Mouse (Mus musculus): Measurements from ENCODE around the gene Gpalpp1. TPM values are rescaled to one million over a fixed set of nuclear protein-coding genes. Genes with fewer than 3 reads are reported as not detected.

The Gpalpp1 gene
- polyA plus RNA-seq, 1 experiment from 2014 or later, result 16.8 TPM

GRCm38 (mm10) chr14:76045767-76046166 is 64.8 kb downstream of the Gpalpp1 start:
- H3K27me3 ChIP-seq (ENCODE audit: low read depth, poor library complexity, severe bottlenecking), result no peaks in the 10 kb centered on the region
- 63% methylated on average over 1 of the region's 1 CpGs for WGBS
- H3K36me3 ChIP-seq, result no peaks in the 10 kb centered on the region
- H3K4me3 ChIP-seq, result no peak overlapping the region
- H3K9me3 ChIP-seq (replicated peaks), result no peaks in the 10 kb centered on the region
- H3K27ac ChIP-seq (replicated peaks), result no peak overlapping the region
- DNase-seq (ENCODE audit: low spot score), result no peak
- peaks cover 7% of the 10 kb centered on the region for H3K4me1 ChIP-seq

GRCm38 (mm10) chr14:76044164-76044557 is 66.4 kb downstream of the Gpalpp1 start:
- DNase-seq (ENCODE audit: low spot score), result no peak

GRCm38 (mm10) chr14:76043251-76044163 is 67.1 kb downstream of the Gpalpp1 start:
- 91% methylated on average over 14 of the region's 14 CpGs for WGBS
- H3K27ac ChIP-seq (replicated peaks), result no peak overlapping the region
- H3K27me3 ChIP-seq (ENCODE audit: low read depth, poor library complexity, severe bottlenecking), result no peaks in the 10 kb centered on the region
- no peaks in the 10 kb centered on the region for H3K9me3 ChIP-seq (replicated peaks)
- peaks cover 7% of the 10 kb centered on the region for H3K4me1 ChIP-seq
- DNase-seq (ENCODE audit: low spot score), result no peak
- no peaks in the 10 kb centered on the region for H3K36me3 ChIP-seq
- H3K4me3 ChIP-seq, result no peak overlapping the region

More at GRCm38 (mm10) chr14:76044164-76044557, 66.4 kb downstream of the Gpalpp1 start:
- Histone ChIP-seq H3K27ac (replicated peaks) (no peak overlapping the region), H3K4me1 (peaks cover 7% of the 10 kb centered on the region), H3K27me3 (ENCODE audit: low read depth, poor library complexity, severe bottlenecking) (no peaks in the 10 kb centered on the region), H3K9me3 (replicated peaks) (no peaks in the 10 kb centered on the region), H3K4me3 (no peak overlapping the region), H3K36me3 (no peaks in the 10 kb centered on the region)
- WGBS, result 53% methylated on average over 3 of the region's 3 CpGs

Other genes starting within 250 kb of the Gpalpp1 start
- 0.42 and 0.60 TPM in 2 replicates for gene Kctd4, start 155.8 kb downstream of the Gpalpp1 start, polyA plus RNA-seq (2016; fragmentation: Nextera tagmentation; extraction: Ambion mirVana)
- 55.5 and 58.9 TPM in 2 replicates for gene Gtf2f2, start 99.9 kb downstream of the Gpalpp1 start, polyA plus RNA-seq (2016; fragmentation: Nextera tagmentation; extraction: Ambion mirVana)
- 18.2 and 21.2 TPM in 2 replicates for gene Nufip1, start 131 bp upstream of the Gpalpp1 start, polyA plus RNA-seq (2016; fragmentation: Nextera tagmentation; extraction: Ambion mirVana)

All from midbrain, embryonic 10.5 days (tissue).